Mouse (Mus musculus) cerebellum, adult 2 months (tissue): ENCODE measurements around the gene Gpalpp1. TPM values are rescaled to one million over a fixed set of nuclear protein-coding genes. Genes with fewer than 3 reads are reported as not detected.
A peak's percentile ranks its signal among the peaks of the same experiment; 100 is the strongest.

Experiments used
- DNase-seq, 2 experiments: peaks; one replicate each; pipeline ENCODE4 v3.0.0; 2021
- H3K27ac ChIP-seq: fragments of 200-500 bp; 2 replicates; pipeline ENCODE4 v1.5.1; 2012; ENCODE audit warnings: low read length, control low read depth, inconsistent platforms; ENCODE audit not compliant: insufficient read depth
- H3K27me3 ChIP-seq: fragments of 200-500 bp; 2 replicates; pipeline ENCODE4 v1.6.1; 2012; ENCODE audit warnings: inconsistent platforms, mild to moderate bottlenecking, low read length, moderate library complexity; ENCODE audit not compliant: control insufficient read depth, insufficient read depth
- H3K4me1 ChIP-seq: fragments of 200-500 bp; 2 replicates; pipeline ENCODE4 v1.6.1; 2011; ENCODE audit warnings: low read length; ENCODE audit not compliant: control insufficient read depth, insufficient read depth
- H3K4me3 ChIP-seq: fragments of 200-500 bp; replicated peaks from 2 replicates; pipeline ENCODE3; 2011; ENCODE audit warnings: mild to moderate bottlenecking, low read depth, low read length, control low read depth; ENCODE audit not compliant: insufficient read depth
- CTCF ChIP-seq: fragments of 200-500 bp; IDR thresholded peaks from 2 replicates; pipeline ENCODE4 v1.5.1; 2011; ENCODE audit warnings: low read depth, mild to moderate bottlenecking, control low read depth, low read length, moderate library complexity, borderline replicate concordance; ENCODE audit not compliant: insufficient read depth
- POLR2A ChIP-seq: fragments of 200-500 bp; IDR thresholded peaks from 2 replicates; pipeline ENCODE4 v1.6.1; 2011; ENCODE audit warnings: low read length, control low read depth, borderline replicate concordance; ENCODE audit not compliant: insufficient read depth
- WGBS: fragments of 180-500 bp; shearing (Covaris S2); methylation state at CpG from one replicate; pipeline ENCODE4 v1.1.7; 2018; 5-methylcytosine and 5-hydroxymethylcytosine counted together
- polyA plus RNA-seq: library from polyadenylated mRNA; depleted of rRNA; stranded (reverse); fragments of >200 nt; gene quantifications from 2 replicates; pipeline ENCODE4 v1.2.3, GENCODE M21; 2012

Gpalpp1 gene
- polyA plus RNA-seq, 1 experiment = 13.9 TPM

- no peaks in the 10 kb centered on the region for H3K4me1 ChIP-seq
- H3K27ac ChIP-seq = no peak overlapping the region
- H3K4me3 ChIP-seq = no peak overlapping the region
- 91% methylated on average over 3 of the region's 3 CpGs for WGBS
- H3K27me3 ChIP-seq = no peaks in the 10 kb centered on the region
- DNase-seq = no peak
- no peak for TF ChIP-seq POLR2A
- TF ChIP-seq CTCF = no peak
These were observed 16.8 kb upstream of the Gpalpp1 start for GRCm38 (mm10) chr14:76127311-76127710.

DNA sequence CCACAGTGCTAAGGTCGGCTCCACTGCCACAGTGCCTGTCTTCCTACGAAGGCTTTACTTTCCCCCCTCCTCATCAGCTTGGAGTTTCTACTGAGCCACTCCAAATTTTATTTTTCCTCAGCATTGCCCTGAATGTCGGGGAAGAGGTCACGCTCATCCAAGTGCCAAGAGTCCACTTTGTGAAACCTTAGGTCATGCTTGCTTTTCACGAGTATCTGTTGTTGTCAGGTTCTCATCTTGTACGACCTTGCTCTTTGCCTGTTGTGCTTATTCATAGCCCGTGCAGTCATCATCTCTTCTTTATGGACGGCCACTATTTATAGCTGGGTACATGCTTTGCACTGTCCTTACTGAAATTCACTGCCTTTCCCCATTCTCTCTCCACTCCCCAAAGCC, 12.1 kb upstream of the Gpalpp1 start:
- TF ChIP-seq POLR2A (no peak), CTCF (no peak)
- no peaks in the 10 kb centered on the region for H3K4me1 ChIP-seq
- H3K27ac ChIP-seq = no peak overlapping the region
- WGBS = 87% methylated on average over 8 of the region's 8 CpGs
- H3K4me3 ChIP-seq = no peak overlapping the region
- no peak for DNase-seq
- no peaks in the 10 kb centered on the region for H3K27me3 ChIP-seq

- Histone ChIP-seq H3K4me1 (no peaks in the 10 kb centered on the region), H3K27me3 (no peaks in the 10 kb centered on the region), H3K4me3 (no peak overlapping the region), H3K27ac (no peak overlapping the region)
- DNase-seq = peak; percentile 22 to 36
- no peak for TF ChIP-seq POLR2A
- peak; percentile 73 for TF ChIP-seq CTCF
- WGBS = 34% methylated on average over 6 of the region's 6 CpGs
These were observed 11.5 kb upstream of the Gpalpp1 start for GRCm38 (mm10) chr14:76121901-76122662.

GRCm38 (mm10) chr14:76120472-76120871, 9.9 kb upstream of the Gpalpp1 start:
- Histone ChIP-seq H3K27ac (no peak overlapping the region), H3K4me1 (no peaks in the 10 kb centered on the region), H3K4me3 (no peak overlapping the region), H3K27me3 (no peaks in the 10 kb centered on the region)
- DNase-seq = no peak
- WGBS = 84% methylated on average over 4 of the region's 4 CpGs
- TF ChIP-seq POLR2A (no peak), CTCF (no peak)

GRCm38 (mm10) chr14:76118963-76119362, 8.4 kb upstream of the Gpalpp1 start:
- no peak overlapping the region for H3K4me3 ChIP-seq
- no peaks in the 10 kb centered on the region for H3K27me3 ChIP-seq
- no peak for TF ChIP-seq POLR2A
- TF ChIP-seq CTCF = no peak
- no peak overlapping the region for H3K27ac ChIP-seq
- DNase-seq = no peak
- WGBS = 76% methylated on average over 4 of the region's 4 CpGs
- no peaks in the 10 kb centered on the region for H3K4me1 ChIP-seq

GRCm38 (mm10) chr14:76115744-76116143, 5.2 kb upstream of the Gpalpp1 start:
- Histone ChIP-seq H3K4me1 (no peaks in the 10 kb centered on the region; the same call in 1 of the 2 replicates), H3K27ac (no peak overlapping the region), H3K4me3 (no peak overlapping the region), H3K27me3 (no peaks in the 10 kb centered on the region)
- DNase-seq = no peak
- 91% methylated on average over 5 of the region's 5 CpGs for WGBS
- TF ChIP-seq CTCF (no peak), POLR2A (no peak)

- Histone ChIP-seq H3K4me3 (no peak overlapping the region), H3K27me3 (no peaks in the 10 kb centered on the region), H3K27ac (no peak overlapping the region), H3K4me1 (no peaks in the 10 kb centered on the region)
- TF ChIP-seq CTCF = no peak
- no peak for TF ChIP-seq POLR2A
- 95% methylated on average over 9 of the region's 9 CpGs for WGBS
- no peak for DNase-seq
These were observed 11.0 kb downstream of the Gpalpp1 start for GRCm38 (mm10) chr14:76099543-76099942.

DNA sequence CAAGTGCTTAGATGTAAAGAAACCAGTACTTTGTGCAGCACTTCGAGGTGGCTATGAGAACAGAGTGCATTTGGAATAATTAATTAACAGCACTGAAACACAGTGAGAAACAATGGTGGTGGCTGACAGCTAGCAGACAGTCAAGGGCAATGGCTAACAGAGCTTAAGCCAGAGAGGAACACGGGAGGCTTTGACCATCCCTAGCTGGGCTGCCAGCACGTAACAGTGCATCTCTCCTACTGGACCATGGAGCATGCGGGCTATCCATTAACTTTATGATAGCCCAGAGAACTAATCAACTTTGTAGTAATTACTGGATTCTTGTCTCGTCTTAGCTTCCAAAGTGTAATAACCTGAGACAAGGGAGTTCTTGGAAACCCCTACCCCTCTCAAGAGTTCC, 12.7 kb downstream of the Gpalpp1 start:
- no peak for DNase-seq
- no peak for TF ChIP-seq POLR2A
- TF ChIP-seq CTCF = no peak
- 97% methylated on average over 5 of the region's 5 CpGs for WGBS

More for the DNA sequence above, 12.7 kb downstream of the Gpalpp1 start:
- H3K27ac ChIP-seq = no peak overlapping the region
- H3K4me3 ChIP-seq = no peak overlapping the region
- no peaks in the 10 kb centered on the region for H3K27me3 ChIP-seq
- no peaks in the 10 kb centered on the region for H3K4me1 ChIP-seq
